Mouse (Mus musculus) heart, postnatal 0 days (tissue): ENCODE results near the gene Car15.

Source experiments
- CTCF ChIP-seq: IDR thresholded peaks from 2 replicates; pipeline ENCODE4 v1.5.1; 2016; ENCODE audit warnings: antibody characterized with exemption, control low read depth, low read depth
- EP300 ChIP-seq: IDR thresholded peaks from 2 replicates; pipeline ENCODE4 v1.6.1; 2016; ENCODE audit warnings: antibody characterized with exemption, low read depth

DNA sequence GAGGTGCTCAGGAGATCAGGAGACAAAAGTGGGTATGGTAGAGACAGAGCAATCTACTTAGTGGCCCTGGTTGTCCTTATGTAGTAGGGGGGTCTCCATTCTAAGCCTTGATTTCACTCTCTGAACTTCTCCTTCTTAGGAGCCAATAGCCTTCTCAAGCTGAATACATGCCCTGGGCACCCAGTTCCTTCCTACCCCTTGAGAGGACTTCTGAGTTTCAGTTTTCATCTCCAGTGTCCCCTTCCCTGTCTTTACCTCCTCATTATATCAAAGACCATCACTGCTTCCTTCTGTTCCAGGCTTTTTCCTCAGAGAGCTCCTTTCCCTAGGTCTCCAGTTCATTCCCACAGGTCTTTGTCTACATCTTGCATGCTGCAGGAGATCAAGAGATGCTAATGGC lies 41.6 kb downstream of the Car15 start:
- TF ChIP-seq EP300 (no peak), CTCF (no peak)
